Mouse (Mus musculus) adrenal gland, postnatal 14 days (tissue): Measurements from ENCODE around the gene Mmgt2. TPM values are rescaled to one million over a fixed set of nuclear protein-coding genes. Genes with fewer than 3 reads are reported as not detected.

Experiments
- DNase-seq: peaks from one replicate; pipeline ENCODE4 v3.0.0; 2021; ENCODE audit warnings: mixed read lengths
- total RNA-seq: library from RNA; stranded (reverse); gene quantifications from 2 replicates; pipeline ENCODE4 v1.2.3, GENCODE M21; 2021

Mmgt2 gene
- total RNA-seq, 1 experiment from 2014 or later = 26.6 TPM

DNA sequence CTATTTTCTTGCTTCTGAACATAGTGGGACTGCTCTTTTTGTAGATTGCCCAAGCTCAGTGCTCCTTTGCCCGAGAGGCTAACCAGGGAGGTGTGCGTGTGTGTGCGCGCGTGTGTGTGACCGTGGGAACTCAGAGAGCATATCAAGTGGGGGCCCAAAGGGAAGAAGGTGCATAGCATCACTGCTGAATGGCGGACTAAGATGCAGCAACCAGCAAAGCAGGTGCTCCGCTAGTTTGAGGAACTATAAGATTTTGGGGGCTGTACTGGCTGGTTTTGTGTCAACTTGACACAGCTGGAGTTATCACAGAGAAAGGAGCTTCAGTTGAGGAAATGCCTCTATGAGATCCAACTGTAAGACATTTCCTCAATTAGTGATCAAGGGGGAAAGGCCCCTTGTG, 27.4 kb upstream of the Mmgt2 start:
- DNase-seq = no peak

DNA sequence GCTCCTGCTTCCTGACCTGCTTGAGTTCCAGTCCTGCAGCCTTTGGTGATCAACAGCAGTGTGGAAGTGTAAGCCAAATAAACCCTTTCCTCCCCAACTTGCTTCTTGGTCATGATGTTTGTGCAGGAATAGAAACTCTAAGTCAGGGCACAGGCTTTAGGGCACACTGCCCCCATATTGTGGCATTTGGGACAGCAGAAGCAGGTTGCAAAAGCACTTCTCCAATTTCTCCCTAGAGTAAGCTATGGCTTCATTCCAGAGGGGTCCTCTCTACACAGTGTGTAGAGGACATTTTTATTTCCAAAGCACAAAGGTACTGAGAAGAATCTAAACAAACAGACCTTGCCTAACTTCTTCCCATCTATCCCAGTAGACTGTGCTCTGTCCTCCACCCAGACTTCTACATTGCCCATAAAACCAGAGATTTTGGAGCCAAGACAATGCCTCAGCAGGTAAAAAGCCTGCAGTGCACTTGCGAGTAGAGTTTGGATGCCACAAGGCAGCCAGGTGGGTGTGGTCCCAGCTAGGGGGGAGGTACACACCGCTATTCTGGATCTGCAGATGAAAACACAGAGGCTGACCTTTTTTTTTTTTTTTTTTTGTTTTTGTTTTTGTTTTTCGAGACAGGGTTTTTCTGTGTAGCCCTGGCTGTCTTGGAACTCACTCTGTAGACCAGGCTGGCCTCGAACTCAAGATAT, 26.7 kb upstream of the Mmgt2 start:
- DNase-seq = no peak

DNA sequence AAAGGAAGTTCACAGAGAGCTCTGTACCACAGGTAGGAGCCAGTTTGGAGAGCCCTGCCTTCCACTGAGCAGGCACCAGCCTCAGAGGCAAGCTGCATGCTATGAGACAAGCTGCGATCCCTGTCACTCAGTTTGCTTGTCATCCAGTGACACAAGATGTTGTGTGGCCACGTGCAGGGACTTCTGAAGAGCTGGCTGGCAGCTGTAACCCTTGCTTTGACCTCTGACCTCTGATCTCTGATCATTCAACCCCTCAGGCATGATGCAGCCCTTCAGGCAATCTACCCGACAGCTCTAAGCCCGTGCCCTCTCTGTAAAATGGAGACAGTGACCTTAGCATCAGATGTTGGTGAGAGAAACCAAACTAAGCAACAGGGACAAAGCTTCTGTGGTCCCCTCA, 25.6 kb upstream of the Mmgt2 start:
- DNase-seq = no peak

DNA sequence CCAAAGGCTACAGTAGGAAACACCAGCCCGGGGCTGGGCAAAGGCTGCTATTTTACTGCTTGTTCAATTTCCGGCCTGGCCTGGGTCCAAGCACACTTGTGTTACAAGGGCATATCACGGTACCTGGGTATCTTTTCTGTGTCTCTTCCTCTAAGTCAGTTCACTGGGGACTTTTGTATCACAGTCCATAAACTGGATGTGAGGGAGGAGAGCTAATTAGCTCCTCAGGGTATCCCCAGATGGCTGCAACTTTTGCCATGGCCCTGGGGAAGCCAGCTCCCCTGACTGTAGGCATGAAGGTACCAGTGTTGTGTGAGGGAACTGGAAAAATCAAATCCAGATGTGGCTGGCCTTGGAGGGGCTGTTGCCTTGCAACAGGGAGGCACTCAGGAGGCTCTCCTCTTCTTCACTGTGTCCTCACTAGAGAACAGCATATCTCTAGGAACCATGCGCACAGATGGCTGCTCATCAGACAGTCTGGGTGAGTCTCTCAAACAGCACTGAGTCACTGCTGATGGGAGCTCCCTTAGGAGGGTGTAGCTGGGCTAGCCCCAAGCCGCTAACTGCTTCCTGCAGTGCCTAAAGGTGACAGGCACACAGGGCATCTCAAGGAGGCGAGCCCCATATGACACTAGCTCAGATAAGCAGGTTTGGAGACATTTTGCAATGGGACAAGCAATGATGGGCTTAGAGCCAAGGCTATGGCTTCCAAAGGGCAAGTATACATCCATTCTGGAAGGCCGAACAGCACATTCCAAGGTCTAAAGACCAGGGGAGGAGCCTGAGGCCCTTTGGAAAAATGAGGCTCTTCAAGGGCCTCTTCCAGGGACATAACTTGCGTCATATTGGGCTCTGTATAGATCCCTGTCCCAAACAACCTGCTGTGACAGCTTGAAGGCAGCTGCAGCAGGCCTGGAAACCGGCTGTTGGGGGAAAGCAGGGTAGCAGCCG, 23.8 kb upstream of the Mmgt2 start:
- peak; percentile 66 for DNase-seq

DNA sequence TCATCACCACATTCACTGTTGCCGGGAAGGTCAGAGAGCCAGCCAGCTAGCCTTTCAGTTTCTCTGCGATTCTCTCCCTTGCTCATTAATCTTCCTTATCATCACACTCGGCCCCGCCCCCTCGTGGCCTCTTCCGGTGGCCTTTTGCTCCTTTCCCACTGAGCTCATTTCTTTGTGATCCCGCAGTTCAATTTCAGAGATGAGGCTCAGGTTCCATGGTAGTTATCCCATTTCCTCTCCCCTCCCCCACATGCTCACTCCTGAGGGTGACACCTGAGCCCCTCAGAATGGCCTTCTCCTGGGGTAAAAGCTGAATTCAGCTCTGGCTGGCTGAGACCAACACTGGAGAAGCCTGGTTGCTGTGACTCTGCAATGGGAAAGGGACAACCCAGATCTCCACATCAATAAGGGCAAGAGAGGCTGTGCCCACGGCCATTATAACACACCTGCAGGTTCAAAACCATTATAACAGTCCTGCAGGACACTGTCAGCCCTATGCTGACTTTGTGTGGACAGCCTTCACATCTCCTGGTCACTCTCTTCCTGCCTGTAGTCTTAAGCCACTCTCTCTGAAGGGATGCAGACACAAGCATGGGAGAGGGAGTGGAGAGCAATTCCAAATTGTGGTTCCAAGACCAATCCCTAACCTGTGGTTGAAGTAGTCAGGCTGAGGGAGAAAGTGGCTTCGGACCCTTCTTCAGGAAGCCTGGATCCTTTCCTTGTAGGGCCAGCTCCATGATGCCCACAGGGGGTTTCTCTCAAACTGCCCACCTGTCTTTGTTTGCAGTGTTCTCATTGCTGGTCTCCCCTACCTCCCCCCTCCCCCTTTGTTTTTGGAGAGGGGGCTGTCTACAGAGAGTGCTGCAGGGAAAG, 18.9 kb upstream of the Mmgt2 start:
- peak; percentile 89 for DNase-seq

DNA sequence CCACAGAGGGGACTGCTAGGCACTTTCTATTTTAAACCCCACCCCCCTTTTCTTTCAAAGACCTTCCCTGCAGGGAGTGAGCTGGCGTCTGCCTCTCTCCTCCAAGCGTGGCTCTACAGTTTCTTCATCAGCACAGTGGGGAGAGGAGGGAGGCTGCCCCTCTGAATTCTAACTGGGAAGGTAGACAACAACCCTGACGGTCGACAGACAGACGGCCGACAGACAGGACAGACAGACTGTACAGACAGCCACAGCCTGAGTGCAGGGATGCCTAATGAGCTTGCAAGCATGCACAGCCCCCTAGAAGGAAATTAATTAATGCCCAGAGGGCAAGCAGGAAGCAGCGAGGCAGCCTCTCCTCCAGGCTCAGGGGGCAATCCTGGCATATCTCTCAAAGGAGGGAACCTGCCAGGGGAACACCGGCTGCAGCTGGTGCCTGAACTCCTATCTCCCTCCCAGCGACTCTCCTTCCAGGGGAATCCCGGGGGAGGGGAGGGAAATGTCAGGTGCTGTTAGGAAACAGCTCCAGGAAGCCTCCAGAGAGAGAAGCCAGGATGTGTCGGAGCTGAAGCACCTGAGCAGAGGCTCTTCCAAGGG, 18.1 kb upstream of the Mmgt2 start:
- DNase-seq = peak; percentile 49

DNA sequence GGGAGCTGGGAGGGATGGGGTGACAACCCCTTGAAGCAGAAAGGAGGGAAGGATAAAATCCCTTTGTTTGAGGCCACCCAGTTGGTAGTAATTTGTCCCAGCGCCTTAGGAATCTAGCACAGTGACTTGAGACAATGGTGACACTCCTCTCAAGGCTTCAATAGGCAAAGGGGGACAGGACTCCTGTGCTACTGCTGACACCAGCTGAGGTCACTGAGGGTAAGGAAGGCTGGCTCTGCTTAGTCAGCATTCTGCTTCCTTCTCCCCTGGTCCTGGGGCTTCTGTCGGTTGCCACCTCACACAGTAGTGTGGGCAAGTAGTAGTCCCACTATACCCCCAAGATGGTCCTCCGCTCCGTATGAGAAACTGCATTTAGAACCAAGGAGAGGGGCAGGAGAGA, 17.3 kb upstream of the Mmgt2 start:
- no peak for DNase-seq

DNA sequence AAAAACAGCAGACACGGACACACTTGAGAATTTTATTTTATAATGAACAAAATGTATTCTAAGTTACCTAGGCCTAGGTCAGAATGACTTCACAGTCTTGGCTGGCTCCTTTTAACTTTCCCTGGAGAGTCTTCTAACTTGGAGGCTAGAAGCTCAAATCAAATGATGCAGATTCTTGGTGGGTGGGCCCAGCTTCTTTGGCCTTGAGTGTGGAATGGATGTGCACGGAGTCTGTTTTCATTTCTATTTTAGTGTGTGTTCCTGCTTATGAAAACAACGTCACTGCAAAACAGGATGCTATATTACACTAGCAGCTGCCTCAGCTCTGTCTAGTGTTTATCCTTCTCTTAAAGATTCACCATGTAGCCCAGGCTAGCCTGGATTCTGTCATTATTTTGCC, 13.1 kb upstream of the Mmgt2 start:
- DNase-seq = peak; percentile 33

DNA sequence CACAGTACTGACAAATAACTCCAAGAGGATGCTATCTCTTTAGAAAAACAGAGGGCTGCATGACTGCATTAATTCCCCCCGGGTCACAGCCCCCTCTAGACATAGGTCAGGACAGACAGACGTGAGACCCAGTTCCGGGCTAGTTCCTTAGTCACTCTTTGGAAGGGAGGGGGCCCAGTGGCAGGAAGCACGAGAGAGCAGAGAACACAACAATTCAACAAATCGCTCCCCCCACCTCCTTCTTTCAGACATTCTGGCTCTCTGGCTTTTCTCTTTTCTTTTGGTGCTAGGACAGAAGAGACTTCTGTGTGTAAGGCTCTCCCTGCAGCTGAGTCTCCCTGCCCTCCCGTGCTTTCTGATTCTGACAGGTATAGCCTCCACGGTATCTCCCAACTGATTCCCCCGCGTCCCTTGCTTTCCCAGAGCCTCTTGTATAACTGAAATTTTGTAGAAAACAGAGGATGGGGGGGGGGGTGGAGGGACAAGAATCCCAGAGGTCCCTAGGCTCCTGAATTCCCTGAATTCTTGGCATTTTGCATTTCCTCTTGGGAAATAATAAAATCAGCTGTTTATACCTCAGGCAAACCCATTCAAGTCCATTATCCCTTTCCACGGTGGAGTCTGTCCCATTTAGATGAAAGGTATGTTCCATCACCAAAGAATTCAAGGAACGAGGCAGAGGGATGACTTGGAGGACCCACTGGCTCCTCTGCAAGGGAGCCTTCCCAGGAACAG, 12.2 kb upstream of the Mmgt2 start:
- peak; percentile 24 for DNase-seq

DNA sequence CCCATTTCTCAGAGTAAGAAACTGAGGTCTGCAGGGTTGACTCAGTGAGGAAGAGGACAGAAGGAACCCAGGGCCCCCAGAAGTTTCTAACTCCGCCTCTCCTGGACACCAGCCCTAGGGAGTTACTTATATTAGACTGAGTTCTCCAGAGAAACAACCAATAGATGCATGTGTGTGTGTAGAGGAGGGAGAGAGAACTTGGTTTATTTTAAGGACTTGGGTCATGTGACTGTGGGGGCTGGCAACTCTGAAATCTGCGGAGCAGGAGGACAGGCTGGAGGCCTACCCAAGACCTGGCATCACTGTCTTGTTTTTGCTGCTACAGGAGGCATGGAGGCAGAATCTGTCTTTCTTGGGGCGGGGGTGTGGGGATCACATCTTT, 11.6 kb upstream of the Mmgt2 start:
- DNase-seq = peak; percentile 7

DNA sequence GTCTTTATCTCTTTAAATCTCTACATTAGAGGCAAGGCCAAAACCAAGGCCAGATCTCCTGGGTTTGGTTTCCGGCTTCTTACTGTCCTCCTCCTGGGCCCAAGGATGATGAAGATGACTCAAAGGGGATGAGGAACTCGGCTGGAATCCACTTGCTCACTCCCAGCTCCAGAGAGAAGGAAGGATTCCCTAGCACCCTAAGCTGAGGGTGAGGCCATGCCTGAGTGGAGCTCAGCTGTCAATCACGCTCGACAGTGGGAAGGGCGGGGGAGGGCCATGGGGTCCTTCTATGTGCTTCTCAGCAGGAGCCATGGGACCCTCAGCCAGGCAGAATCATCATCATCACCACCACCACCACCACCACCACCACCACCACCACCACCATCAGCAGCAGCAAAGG, 11.1 kb upstream of the Mmgt2 start:
- DNase-seq = peak; percentile 64

DNA sequence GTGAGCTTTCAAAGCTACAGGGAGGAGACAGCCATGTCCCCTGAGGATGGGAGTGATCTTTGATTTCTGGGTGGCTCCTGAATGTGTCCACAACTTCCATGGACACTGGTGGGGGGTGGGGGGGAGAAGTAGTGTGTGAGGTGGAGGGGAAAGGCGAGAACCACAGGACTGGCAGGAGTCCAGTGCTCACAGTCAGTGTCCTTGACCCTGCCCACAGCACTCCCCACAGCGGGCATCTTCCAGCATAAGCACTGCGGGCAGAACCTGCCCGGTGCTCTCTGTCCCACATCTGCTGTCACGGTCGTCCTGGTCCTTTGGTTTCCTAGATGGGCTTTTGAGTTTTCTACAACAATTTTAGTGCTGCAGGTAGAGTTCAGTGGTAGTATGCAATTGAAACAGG, 10.7 kb upstream of the Mmgt2 start:
- peak; percentile 71 for DNase-seq

DNA sequence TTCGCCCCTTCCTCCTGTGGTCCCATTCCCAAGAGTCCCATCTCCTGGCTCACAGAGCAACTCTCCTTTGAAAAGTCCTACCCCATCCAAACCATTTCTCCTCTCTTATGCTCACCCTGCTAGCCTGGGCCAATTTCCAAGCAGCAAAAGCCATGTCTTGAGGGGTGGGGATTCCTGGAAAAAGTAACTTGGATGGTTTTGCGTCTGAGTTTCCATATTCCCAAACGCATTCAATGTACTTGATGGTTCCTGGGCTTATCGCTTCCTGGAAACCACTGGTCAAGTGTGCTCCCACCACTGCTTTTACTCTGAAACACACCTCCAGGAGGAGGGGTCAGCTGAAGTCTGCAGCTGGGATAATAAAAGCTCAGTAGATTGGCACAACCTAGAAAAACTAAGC, 10.1 kb upstream of the Mmgt2 start:
- no peak for DNase-seq

DNA sequence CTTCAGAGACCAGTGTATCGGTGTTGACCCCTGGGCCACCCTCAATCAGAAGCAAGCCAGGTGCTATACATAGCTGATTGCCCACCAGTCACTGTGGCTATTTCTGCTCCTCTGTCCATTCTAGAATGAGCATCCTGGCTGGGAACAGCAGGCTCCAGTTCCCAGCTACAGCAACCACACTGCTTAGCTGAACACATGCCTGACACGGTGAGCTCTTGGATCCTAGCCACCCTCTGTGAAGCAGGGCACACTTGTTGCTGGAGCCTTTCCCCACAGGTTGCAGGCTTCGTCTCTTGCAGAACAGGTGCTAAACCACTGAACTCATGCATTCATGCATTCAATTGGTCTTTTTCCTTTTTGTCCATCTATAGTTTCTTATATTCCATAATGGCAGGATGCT, 8.1 kb upstream of the Mmgt2 start:
- no peak for DNase-seq

DNA sequence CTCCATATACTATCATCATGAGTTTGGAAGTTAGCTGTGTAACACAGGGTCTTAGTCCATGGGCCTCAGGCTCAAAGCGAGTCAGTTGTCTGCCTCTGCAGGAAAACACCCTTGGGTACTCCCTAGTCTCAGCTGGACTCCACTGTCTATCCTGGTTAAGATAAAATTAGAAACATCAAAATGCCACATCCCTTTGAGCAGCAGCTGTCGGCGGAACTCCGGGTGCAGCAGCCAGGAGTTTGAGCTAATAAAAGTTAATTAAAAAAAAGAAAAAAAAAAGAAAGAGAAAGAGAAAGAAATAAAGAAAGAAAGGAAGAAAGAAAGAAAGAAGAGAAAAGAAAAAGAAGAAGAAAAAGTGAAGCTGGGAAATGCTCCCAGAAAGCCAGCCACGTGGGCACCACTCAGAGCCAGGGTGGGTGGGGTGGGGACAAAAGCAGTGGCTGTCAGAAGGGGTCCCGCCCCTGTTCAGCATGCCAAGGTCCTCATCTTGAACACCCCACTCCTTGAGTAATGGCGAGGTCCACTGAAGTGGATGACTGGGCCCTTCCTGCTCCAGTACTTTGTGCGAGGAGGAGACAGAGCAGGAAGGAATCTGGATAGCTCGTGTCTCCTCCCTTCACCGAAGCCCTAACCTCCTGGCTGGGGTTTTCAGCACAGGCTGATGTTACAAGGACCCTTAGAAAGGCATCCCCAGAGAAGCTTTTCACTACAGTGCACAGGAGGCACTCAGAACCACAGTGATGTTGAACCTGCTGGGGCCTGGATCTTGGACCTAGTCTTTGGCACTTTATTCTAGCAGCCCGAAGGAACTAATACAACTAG, 6.2 kb upstream of the Mmgt2 start:
- DNase-seq = no peak

DNA sequence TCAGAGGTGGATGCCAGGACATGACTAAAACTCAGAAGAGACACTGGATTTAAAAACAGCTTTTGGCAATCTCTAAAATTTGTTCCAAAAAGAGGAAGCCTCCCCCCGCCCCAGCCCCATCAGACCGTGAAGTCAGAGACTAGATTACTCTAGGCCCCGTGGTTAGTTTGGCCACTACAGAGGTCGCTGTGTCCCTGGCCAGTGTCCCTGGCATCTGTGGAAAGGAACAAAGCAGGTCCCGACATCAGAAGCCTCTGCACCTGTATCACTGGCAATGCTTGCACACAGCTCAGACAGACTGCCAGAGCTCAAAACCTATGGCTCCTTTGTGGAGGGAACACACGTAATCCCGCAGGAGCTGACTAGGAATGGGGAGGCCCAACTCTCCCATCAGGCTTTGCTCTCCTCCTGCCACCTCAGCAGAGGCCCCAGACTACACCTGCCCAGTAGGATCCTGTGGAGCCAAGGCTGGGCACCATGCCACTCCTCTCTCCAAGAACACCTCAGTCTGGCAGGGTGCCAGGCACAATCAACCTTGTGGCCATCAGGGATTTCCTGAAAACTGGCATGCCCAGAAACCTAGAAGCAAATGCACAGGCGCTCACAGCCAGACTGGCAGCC, 5.3 kb upstream of the Mmgt2 start:
- DNase-seq = peak; percentile 70

DNA sequence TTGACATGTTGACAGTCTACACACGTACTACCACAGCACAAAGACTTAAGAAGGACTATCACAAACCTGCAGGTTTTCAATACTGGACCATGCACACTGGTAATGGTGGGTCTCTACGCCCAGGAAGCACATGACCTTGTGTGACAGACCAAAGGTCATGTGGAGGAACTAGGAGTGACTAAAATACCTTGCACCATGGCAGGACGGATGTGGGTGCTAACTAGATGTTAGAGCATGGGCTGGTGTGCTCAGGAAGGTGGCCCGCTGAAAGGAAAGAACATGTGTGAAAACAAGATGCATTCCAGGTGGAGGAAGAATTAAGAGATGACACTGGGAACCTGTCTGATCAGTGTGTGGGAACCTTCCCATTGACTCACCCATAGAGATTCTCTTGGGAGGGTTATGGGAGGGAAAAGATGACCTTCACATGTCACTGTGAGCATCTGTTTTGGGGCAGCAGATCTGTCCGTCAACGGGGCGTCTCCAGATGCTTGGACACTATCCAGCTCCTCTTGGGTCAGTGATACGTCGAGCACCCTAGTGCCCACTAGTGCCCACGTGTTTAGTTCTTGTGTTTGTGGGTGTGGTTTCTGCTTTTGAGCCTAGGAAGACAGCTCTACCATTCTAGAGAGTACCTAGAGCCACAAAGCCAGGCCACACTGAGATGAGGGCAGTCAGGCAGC, 4.6 kb upstream of the Mmgt2 start:
- DNase-seq = peak; percentile 56

DNA sequence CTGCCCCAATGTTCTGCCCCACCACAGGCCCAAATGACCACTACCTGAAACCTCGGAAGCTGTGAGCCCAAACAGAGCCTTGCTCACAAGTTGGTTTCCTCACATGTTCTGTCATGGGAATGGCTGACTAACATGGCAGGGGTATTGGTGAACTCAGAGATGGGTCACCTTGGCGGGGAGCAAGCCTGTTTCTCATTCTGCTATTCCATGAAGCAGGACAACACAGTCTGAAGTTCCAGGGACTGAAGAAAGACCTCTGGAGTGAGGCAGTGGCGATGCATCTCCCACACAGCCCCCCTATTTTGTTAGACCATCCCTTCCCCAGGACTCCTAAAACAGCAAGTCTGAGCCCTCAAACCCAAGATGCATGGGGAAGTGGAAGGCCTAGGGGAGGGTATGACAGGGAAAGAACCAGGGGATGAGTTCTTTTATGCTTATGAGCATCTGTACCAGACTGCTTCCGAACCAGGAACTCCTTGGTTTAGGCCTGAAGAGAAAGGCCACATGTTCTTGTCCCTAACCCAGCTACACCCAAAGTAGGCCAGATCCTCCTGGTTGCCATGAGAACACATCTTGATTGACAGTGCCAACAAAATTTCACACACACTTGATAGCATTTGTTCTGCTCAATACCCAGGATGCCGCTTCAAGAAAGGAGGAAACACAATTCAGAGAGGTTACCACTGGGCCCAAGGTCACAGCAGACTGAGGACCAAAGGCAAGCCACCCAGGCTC, 3.7 kb upstream of the Mmgt2 start:
- DNase-seq = no peak

DNA sequence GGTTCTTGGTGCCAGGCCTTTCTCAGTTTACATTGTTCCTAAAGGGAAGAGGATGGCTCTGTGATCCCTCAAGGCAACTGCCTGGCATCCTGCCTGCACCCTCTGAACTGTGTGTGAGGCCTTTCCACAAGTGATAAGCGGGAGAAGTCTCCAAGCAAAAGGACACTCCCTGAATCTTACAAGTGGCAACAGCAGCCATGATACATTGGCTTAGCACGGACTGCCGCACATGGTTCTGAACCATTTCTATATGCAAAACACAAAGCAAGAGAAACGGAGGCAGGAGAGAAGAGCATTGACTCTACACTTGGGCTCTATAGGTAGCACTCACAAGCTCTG, 3.2 kb upstream of the Mmgt2 start:
- DNase-seq = peak; percentile 54
